Mouse (Mus musculus): ENCODE measurements around the gene Cldn5.

The Cldn5 gene

GRCm38 (mm10) chr16:18786652-18787051 lies 10.0 kb downstream of the Cldn5 start:
- DNase-seq = no peak

GRCm38 (mm10) chr16:18788627-18789406 lies 12.2 kb downstream of the Cldn5 start:
- no peak for DNase-seq

GRCm38 (mm10) chr16:18795223-18795899 lies 18.7 kb downstream of the Cldn5 start:
- no peak for DNase-seq

GRCm38 (mm10) chr16:18796645-18797044 lies 20.0 kb downstream of the Cldn5 start:
- DNase-seq = no peak

- no peak for DNase-seq
Observed at GRCm38 (mm10) chr16:18798151-18798550, 21.5 kb downstream of the Cldn5 start.

GRCm38 (mm10) chr16:18798841-18799240 lies 22.2 kb downstream of the Cldn5 start:
- peak; percentile 35 for DNase-seq

GRCm38 (mm10) chr16:18805746-18806145 lies 29.1 kb downstream of the Cldn5 start:
- no peak for DNase-seq

- no peak for DNase-seq
Observed at GRCm38 (mm10) chr16:18809001-18809400, 32.4 kb downstream of the Cldn5 start.

GRCm38 (mm10) chr16:18811032-18811431 lies 34.4 kb downstream of the Cldn5 start:
- no peak for DNase-seq

GRCm38 (mm10) chr16:18811468-18812384 lies 35.1 kb downstream of the Cldn5 start, which contains the start of the genes Ufd1 and Cdc45:
Gene Ufd1, plus strand, starts transcription at chr16:18811779.
Gene Cdc45, minus strand, starts transcription at chr16:18811987.
- DNase-seq = peak; percentile 86

GRCm38 (mm10) chr16:18812385-18812910 lies 35.8 kb downstream of the Cldn5 start:
- DNase-seq = no peak

GRCm38 (mm10) chr16:18822356-18822755 lies 45.7 kb downstream of the Cldn5 start:
- DNase-seq = no peak

GRCm38 (mm10) chr16:18822925-18823324 lies 46.3 kb downstream of the Cldn5 start:
- DNase-seq = no peak

Data from thymus, postnatal 25 days (tissue).